Mouse (Mus musculus) CD4-positive naive resting alpha-beta T cell, adult 57 days (primary cell): ENCODE results near the gene Fyb. TPM values are rescaled to one million over a fixed set of nuclear protein-coding genes. Genes with fewer than 3 reads are reported as not detected.

ENCODE experiments used
- total RNA-seq: library from RNA; stranded (reverse); gene quantifications from one replicate; pipeline ENCODE4 v1.2.4, GENCODE M21; 2023

Gene Fyb
- 881 TPM for total RNA-seq

GRCm38 (mm10) chr15:6522653-6523167, at the start of gene Fyb:
Fyb (plus strand) TSS chr15:6522853.

DNA sequence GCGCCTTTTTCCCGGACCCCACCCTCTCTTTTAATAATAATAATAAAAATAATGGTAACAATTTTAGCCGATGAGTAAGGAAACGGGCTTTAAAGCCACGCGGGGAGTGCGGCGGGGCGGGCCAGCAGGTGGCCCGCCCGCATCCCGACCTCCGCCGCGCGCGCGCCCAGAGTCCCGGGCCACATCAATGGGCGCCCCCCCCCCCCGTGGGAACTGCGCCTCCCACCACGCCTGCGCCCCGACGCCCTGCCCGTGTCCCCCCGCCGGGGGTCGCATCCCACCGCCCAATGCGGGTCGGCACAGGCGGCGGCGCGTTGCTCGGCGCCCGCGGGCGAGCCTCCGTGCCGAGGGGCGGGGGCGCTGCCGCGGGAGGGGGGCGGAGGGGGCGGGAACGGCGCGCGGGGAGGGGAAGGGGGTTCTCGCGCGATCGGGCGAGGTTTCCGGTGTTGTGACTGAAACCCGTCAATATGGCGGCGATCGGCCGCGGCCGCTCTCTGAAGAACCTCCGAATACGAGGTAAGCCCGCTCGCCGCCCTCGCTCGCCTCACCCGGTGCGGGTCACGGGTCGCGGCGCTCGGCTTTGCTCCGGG, 185.4 kb downstream of the Fyb start, which contains the start of gene Rictor:
Rictor (plus strand) TSS at position 444 of the 590 bp plus-strand sequence.

Other genes with a start within 250 kb of the Fyb start
- gene Dab2, start 223.1 kb upstream of the Fyb start, total RNA-seq = 1.7 TPM
- not detected for gene C9, start 77.5 kb upstream of the Fyb start, total RNA-seq
- gene Rictor, start 185.5 kb downstream of the Fyb start, total RNA-seq = 132 TPM